ENCODE assay signal across 9 mouse cellular contexts in the genomic region with DNA sequence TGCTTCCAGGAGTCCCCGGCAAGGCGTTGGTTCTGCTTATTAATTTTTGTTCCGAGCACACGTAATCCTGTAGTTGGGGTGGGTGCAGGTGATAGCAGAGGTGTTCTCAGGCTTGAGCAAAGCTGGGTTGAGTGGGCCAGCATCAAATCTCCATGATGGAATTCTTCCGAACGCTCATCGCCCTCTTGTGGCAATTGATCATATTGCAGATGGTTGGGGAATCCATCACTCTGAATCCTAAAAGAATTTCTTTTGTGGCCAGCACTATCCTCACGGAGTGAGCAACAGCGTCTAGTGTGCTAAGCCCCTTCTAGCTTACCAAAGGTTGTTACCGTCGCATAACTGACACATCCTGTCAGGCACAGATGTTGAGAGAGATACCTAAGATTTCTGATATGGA. TPM values are rescaled to one million over a fixed set of nuclear protein-coding genes. Genes with fewer than 3 reads are reported as not detected.
DNase-seq lines count a peak whose midpoint lies in the region; ATAC-seq and TF ChIP-seq lines count a peak whose summit lies in the region.
"Had no signal": no experiment of that assay in that cellular context is flagged by ENCODE, and none has a peak within 500 bp of the region (broad histone marks: within the 10 kb centered on the region; RNA-seq: fewer than 3 reads in every experiment).

No protein-coding gene starts in this region.

- H3K4me3 ChIP-seq in G1E (ENCODE audit: low read depth, low read length), result no peak overlapping the region
- no peak overlapping the region for H3K4me3 ChIP-seq in forebrain, embryonic 16.5 days (replicated peaks; ENCODE audit: low read length)
- H3K4me3 ChIP-seq in lung, postnatal 0 days (ENCODE audit: low read depth, low read length), result no peak overlapping the region
- H3K4me3 ChIP-seq: heart, embryonic 13.5 days had no signal

- DNase-seq in B cell, adult 2 months, result peak; percentile 37 to 39
- no peak for DNase-seq in G1E (ENCODE audit: low spot score)
- peak; percentile 70 to 72 for DNase-seq in cerebellum, adult 18-20 months
- peak; percentile 82 to 83 for DNase-seq in kidney, postnatal 4 days
- peak; percentile 43 for DNase-seq in lung, postnatal 0 days (ENCODE audit: low spot score)
- peak; percentile 86 for DNase-seq in retina, postnatal 1 day

- no peak overlapping the region for H3K4me2 ChIP-seq in forebrain, embryonic 16.5 days (ENCODE audit: low read length)
- H3K4me2 ChIP-seq in lung, postnatal 0 days (replicated peaks; ENCODE audit: low read depth, low read length), result no peak overlapping the region
- H3K4me2 ChIP-seq: heart, embryonic 13.5 days had no signal

- no peak for TF ChIP-seq EP300 in lung, postnatal 0 days (IDR thresholded peaks at IDR 0.05)

- no peak overlapping the region for H3K9ac ChIP-seq in forebrain, embryonic 16.5 days (replicated peaks; ENCODE audit: low read depth, low read length)
- H3K9ac ChIP-seq in lung, postnatal 0 days (replicated peaks; ENCODE audit: low read depth), result no peak overlapping the region
- H3K9ac ChIP-seq: heart, embryonic 13.5 days had no signal

- H3K4me1 ChIP-seq in G1E (ENCODE audit: insufficient read depth, low read depth, low read length), result no peaks in the 10 kb centered on the region
- no peaks in the 10 kb centered on the region for H3K4me1 ChIP-seq in forebrain, embryonic 16.5 days (replicated peaks; ENCODE audit: control insufficient read depth, insufficient read depth, low read length)
- no peaks in the 10 kb centered on the region for H3K4me1 ChIP-seq in lung, postnatal 0 days (ENCODE audit: insufficient read depth, low read depth, low read length)

- H3K36me3 ChIP-seq in G1E (replicated peaks), result no peaks in the 10 kb centered on the region
- no peaks in the 10 kb centered on the region for H3K36me3 ChIP-seq in forebrain, embryonic 16.5 days (ENCODE audit: control insufficient read depth, insufficient read depth)
- no peaks in the 10 kb centered on the region for H3K36me3 ChIP-seq in lung, postnatal 0 days (ENCODE audit: insufficient read depth, low read length)
- H3K36me3 ChIP-seq: heart, embryonic 13.5 days had no signal

- H3K27me3 ChIP-seq in G1E (ENCODE audit: insufficient read depth, low read length), result peaks cover 7% of the 10 kb centered on the region; the same call in 1 of the 2 replicates
- H3K27me3 ChIP-seq in forebrain, embryonic 16.5 days (replicated peaks; ENCODE audit: control insufficient read depth, insufficient read depth, low read length), result no peaks in the 10 kb centered on the region
- no peaks in the 10 kb centered on the region for H3K27me3 ChIP-seq in lung, postnatal 0 days (replicated peaks; ENCODE audit: insufficient read depth, low read length)
- H3K27me3 ChIP-seq: heart, embryonic 13.5 days had no signal

- no peak overlapping the region for H3K27ac ChIP-seq in forebrain, embryonic 16.5 days (ENCODE audit: low read length)
- no peak overlapping the region for H3K27ac ChIP-seq in lung, postnatal 0 days (ENCODE audit: low read length)
- H3K27ac ChIP-seq: heart, embryonic 13.5 days had no signal

- peak; percentile 68 for TF ChIP-seq CTCF in G1E (IDR thresholded peaks at IDR 0.05; ENCODE audit: low read depth, low read length)
- peak; percentile 89 for TF ChIP-seq CTCF in lung, postnatal 0 days (IDR thresholded peaks at IDR 0.05)

- H3K9me3 ChIP-seq in G1E (replicated peaks), result no peaks in the 10 kb centered on the region
- no peaks in the 10 kb centered on the region for H3K9me3 ChIP-seq in forebrain, embryonic 16.5 days (ENCODE audit: control insufficient read depth, low read length)
- no peaks in the 10 kb centered on the region for H3K9me3 ChIP-seq in lung, postnatal 0 days (ENCODE audit: low read length)
- H3K9me3 ChIP-seq: heart, embryonic 13.5 days had no signal

- no peak for ATAC-seq in G1E (ENCODE audit: extremely low read depth, insufficient number of reproducible peaks, low FRiP score, poor library complexity, severe bottlenecking)
- peak; percentile 65 for ATAC-seq in forebrain, embryonic 16.5 days
- ATAC-seq in lung, postnatal 0 days, result no peak
- no peak; the same call in 1 of the 2 replicates for ATAC-seq in erythroblast, adult 5-6 weeks (replicated peaks; ENCODE audit: low FRiP score, poor library complexity, severe bottlenecking)

- WGBS in forebrain, embryonic 16.5 days, result 13% methylated on average over 11 of the region's 11 CpGs
- 8% methylated on average over 11 of the region's 11 CpGs for WGBS in lung, postnatal 0 days

RNA-seq across cellular contexts. Expression of a gene that starts 14.4 kb away (rescaled TPM):
- total RNA-seq in G1E (2014; fragmentation: Nextera tagmentation), result not detected in 2 replicates
- 0.29 and 0.49 TPM in 2 replicates for total RNA-seq in G1E (2017)
- not detected in 2 replicates for polyA plus RNA-seq in G1E (2012)
- 18.3 and 20.9 TPM in 2 replicates for polyA plus RNA-seq in forebrain, embryonic 16.5 days (2015; fragmentation: Nextera tagmentation; extraction: Ambion mirVana)
- polyA plus RNA-seq in lung, postnatal 0 days (2015; fragmentation: Nextera tagmentation; extraction: Ambion mirVana), result 0.21 and 0.24 TPM in 2 replicates
- total RNA-seq in erythroblast, adult 5-6 weeks (2015; ENCODE audit: low replicate concordance), result under 0.01 and 1.7 TPM in 2 replicates
- 0.56 and 2.3 TPM in 2 replicates for total RNA-seq in erythroblast, adult 5-6 weeks (2017; ENCODE audit: low replicate concordance)

RNA-seq across cellular contexts. Expression of a gene that starts 18.5 kb away (rescaled TPM):
- total RNA-seq in G1E (2014; fragmentation: Nextera tagmentation) (not detected in 2 replicates), G1E (2017) (not detected in 2 replicates)
- not detected in 2 replicates for polyA plus RNA-seq in G1E (2012)
- polyA plus RNA-seq in forebrain, embryonic 16.5 days (2015; fragmentation: Nextera tagmentation; extraction: Ambion mirVana), result not detected in 2 replicates
- polyA plus RNA-seq in lung, postnatal 0 days (2015; fragmentation: Nextera tagmentation; extraction: Ambion mirVana), result not detected in 2 replicates
- not detected in 2 replicates for total RNA-seq in erythroblast, adult 5-6 weeks (2015; ENCODE audit: low replicate concordance)
- total RNA-seq in erythroblast, adult 5-6 weeks (2017; ENCODE audit: low replicate concordance), result not detected in 2 replicates
- polyA plus RNA-seq: heart, embryonic 13.5 days had no signal

RNA-seq across cellular contexts. Expression of a gene that starts 46.4 kb away (rescaled TPM):
- total RNA-seq in G1E (2014; fragmentation: Nextera tagmentation), result 1.4 and 3.0 TPM in 2 replicates
- 0.82 and 1.9 TPM in 2 replicates for total RNA-seq in G1E (2017)
- polyA plus RNA-seq in G1E (2012), result 0.07 and 0.10 TPM in 2 replicates
- polyA plus RNA-seq in forebrain, embryonic 16.5 days (2015; fragmentation: Nextera tagmentation; extraction: Ambion mirVana), result 0.73 and 1.1 TPM in 2 replicates
- 6.0 and 6.3 TPM in 2 replicates for polyA plus RNA-seq in lung, postnatal 0 days (2015; fragmentation: Nextera tagmentation; extraction: Ambion mirVana)
- total RNA-seq in erythroblast, adult 5-6 weeks (2015; ENCODE audit: low replicate concordance), result 4.6 and 9.0 TPM in 2 replicates
- total RNA-seq in erythroblast, adult 5-6 weeks (2017; ENCODE audit: low replicate concordance), result 0.98 and 2.9 TPM in 2 replicates

Comparison
In these comparisons a context has a peak if more than half of its experiments do, and no peak if none do; other contexts are left out.
1. RNA of a gene that starts 14.4 kb away (polyA plus RNA-seq): 18.3 to 20.9 TPM in forebrain, embryonic 16.5 days; 0.21 to 0.24 TPM in lung, postnatal 0 days and not detected in G1E; every median in the first group is over 10 times any median in the second.